Mouse (Mus musculus) forebrain, embryonic 12.5 days (tissue): Measurements from ENCODE around the gene Ghsr. TPM values are rescaled to one million over a fixed set of nuclear protein-coding genes. Genes with fewer than 3 reads are reported as not detected.

Source experiments
- ATAC-seq: fragments of 200-750 bp; cut with Nextera tagmentation; 2 replicates; pipeline ENCODE4 v1.8.0; 2017; ENCODE audit warnings: moderate TSS enrichment; ENCODE audit not compliant: low FRiP score
- H3K27ac ChIP-seq: fragments of 300-500 bp; sonication (generic); 2 replicates; pipeline ENCODE4 v1.5.1; 2016; ENCODE audit warnings: mild to moderate bottlenecking
- H3K27me3 ChIP-seq: fragments of 300-500 bp; sonication (generic); 2 replicates; pipeline ENCODE4 v1.6.1; 2016; ENCODE audit warnings: mild to moderate bottlenecking
- H3K36me3 ChIP-seq: fragments of 300-500 bp; sonication (generic); replicated peaks from 2 replicates; pipeline ENCODE4 v1.6.1; 2016; ENCODE audit warnings: mild to moderate bottlenecking
- H3K4me1 ChIP-seq: fragments of 300-500 bp; sonication (generic); 2 replicates; pipeline ENCODE4 v1.6.1; 2016
- H3K4me2 ChIP-seq: fragments of 300-500 bp; sonication (generic); 2 replicates; pipeline ENCODE4 v1.6.1; 2016; ENCODE audit warnings: mild to moderate bottlenecking, moderate library complexity
- H3K4me3 ChIP-seq: fragments of 300-500 bp; sonication (generic); replicated peaks from 2 replicates; pipeline ENCODE4 v1.5.1; 2016; ENCODE audit warnings: mild to moderate bottlenecking
- H3K9ac ChIP-seq: fragments of 300-500 bp; sonication (generic); 2 replicates; pipeline ENCODE4 v1.6.1; 2016; ENCODE audit warnings: mild to moderate bottlenecking
- H3K9me3 ChIP-seq: fragments of 300-500 bp; sonication (generic); 2 replicates; pipeline ENCODE4 v1.6.1; 2016
- WGBS: fragments of 180-500 bp; shearing (Covaris S2); methylation state at CpG from one replicate; pipeline ENCODE4 v1.1.7; 2016; 5-methylcytosine and 5-hydroxymethylcytosine counted together
- polyA plus RNA-seq: library from polyadenylated mRNA; unstranded; fragments of >200 nt; fragmentation: Nextera tagmentation; extraction: Ambion mirVana; gene quantifications from 2 replicates; pipeline ENCODE4 v1.2.1, GENCODE M21; 2016

Ghsr gene
- polyA plus RNA-seq, 1 experiment from 2014 or later: not detected

DNA sequence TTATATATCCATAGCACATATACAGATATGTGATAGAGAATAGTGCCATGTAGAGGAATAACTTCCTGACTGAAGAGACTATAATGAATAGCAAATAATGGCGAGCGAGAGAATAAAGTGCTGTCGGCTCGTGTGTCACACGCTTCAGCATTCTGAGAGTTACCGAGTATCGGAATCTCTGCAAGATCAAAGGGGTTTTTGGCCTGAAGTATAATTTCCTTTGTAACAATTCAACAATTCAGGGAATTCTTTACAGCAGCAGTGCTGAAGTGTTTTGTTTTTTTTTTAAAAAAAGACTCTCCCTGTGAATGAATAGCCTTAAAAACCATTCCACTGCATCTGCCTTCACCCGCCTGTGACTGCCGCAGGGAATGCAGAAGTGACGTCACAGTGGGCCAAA lies 45.6 kb downstream of the Ghsr start:
- no peaks in the 10 kb centered on the region for H3K4me1 ChIP-seq
- 82% methylated on average over 10 of the region's 10 CpGs for WGBS
- H3K36me3 ChIP-seq: 0 out of 2 replicates have a peak, but pooled peaks cover 9% of the 10 kb centered on the region
- no peak overlapping the region for H3K9ac ChIP-seq
- H3K27ac ChIP-seq: no peak overlapping the region
- H3K4me2 ChIP-seq: no peak overlapping the region
- no peak for ATAC-seq
- no peak overlapping the region for H3K4me3 ChIP-seq
- H3K9me3 ChIP-seq: no peaks in the 10 kb centered on the region
- no peaks in the 10 kb centered on the region for H3K27me3 ChIP-seq

DNA sequence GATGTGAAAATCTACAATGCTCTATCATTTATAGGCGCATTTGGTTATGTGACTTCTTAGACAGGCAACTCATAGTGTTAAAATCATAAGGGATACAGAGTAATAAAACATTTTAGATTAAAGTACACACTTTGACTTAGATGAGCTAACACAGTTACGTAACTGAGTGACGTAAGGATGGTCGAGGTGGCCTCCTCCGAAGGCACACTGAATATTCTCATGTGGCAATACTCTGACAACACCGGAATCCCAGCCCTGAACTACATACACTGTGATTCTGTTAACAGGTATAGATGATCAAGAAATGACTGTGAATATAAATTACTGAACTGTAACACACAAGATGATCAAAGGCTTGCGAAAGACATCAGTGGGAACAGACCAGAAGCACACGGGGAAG lies 47.5 kb downstream of the Ghsr start:
- no peak overlapping the region for H3K4me2 ChIP-seq
- H3K36me3 ChIP-seq: peaks cover 9% of the 10 kb centered on the region; the same call in 1 of the 2 replicates
- ATAC-seq: no peak
- H3K4me1 ChIP-seq: peaks cover 3% of the 10 kb centered on the region; the same call in 1 of the 2 replicates
- no peaks in the 10 kb centered on the region for H3K9me3 ChIP-seq
- no peak overlapping the region for H3K9ac ChIP-seq
- H3K27me3 ChIP-seq: no peaks in the 10 kb centered on the region
- no peak overlapping the region for H3K27ac ChIP-seq
- H3K4me3 ChIP-seq: no peak overlapping the region
- 96% methylated on average over 8 of the region's 8 CpGs for WGBS

GRCm38 (mm10) chr3:27421980-27422379 lies 50.8 kb downstream of the Ghsr start:
- Histone ChIP-seq H3K4me1 (peaks cover 3% of the 10 kb centered on the region; the same call in 1 of the 2 replicates), H3K4me2 (no peak overlapping the region), H3K9ac (no peak overlapping the region), H3K9me3 (no peaks in the 10 kb centered on the region), H3K36me3 (peaks cover 12% of the 10 kb centered on the region; the same call in 1 of the 2 replicates), H3K27ac (no peak overlapping the region), H3K4me3 (no peak overlapping the region), H3K27me3 (no peaks in the 10 kb centered on the region)
- no peak for ATAC-seq
- 69% methylated on average over 12 of the region's 12 CpGs for WGBS

DNA sequence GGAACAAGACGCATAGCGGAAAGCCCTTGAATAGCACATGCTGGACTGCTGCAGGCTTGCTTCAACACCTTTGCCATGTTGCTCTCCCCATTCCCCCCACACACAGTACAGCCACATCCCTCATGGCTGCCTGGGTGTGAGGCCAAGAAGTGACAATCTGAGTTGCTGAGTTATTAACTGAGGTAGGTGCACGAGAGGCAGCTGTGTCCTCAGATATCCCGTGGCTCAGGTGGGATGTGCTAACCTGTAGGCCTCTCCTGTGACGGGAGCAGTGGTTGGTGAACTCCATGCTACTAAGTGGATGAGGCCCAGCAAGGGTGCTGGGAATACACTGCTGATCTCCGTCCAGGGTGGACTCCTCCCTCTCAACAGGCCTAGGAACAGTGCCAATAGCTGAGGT lies 51.4 kb downstream of the Ghsr start:
- Histone ChIP-seq H3K4me2 (no peak overlapping the region), H3K27ac (no peak overlapping the region), H3K4me3 (no peak overlapping the region), H3K4me1 (peaks cover 3% of the 10 kb centered on the region; the same call in 1 of the 2 replicates), H3K27me3 (no peaks in the 10 kb centered on the region), H3K9me3 (no peaks in the 10 kb centered on the region), H3K36me3 (peaks cover 12% of the 10 kb centered on the region; the same call in 1 of the 2 replicates), H3K9ac (no peak overlapping the region)
- 94% methylated on average over 6 of the region's 6 CpGs for WGBS
- no peak for ATAC-seq

GRCm38 (mm10) chr3:27424049-27424667 lies 53.0 kb downstream of the Ghsr start:
- Histone ChIP-seq H3K4me3 (no peak overlapping the region), H3K27me3 (no peaks in the 10 kb centered on the region), H3K4me2 (no peak overlapping the region), H3K36me3 (peaks cover 11% of the 10 kb centered on the region), H3K27ac (no peak overlapping the region), H3K4me1 (peaks cover 3% of the 10 kb centered on the region; the same call in 1 of the 2 replicates), H3K9me3 (no peaks in the 10 kb centered on the region), H3K9ac (no peak overlapping the region)
- ATAC-seq: no peak
- WGBS: 92% methylated on average over 11 of the region's 11 CpGs

- no peak for ATAC-seq
- 92% methylated on average over 6 of the region's 6 CpGs for WGBS
- no peak overlapping the region for H3K4me3 ChIP-seq
- H3K36me3 ChIP-seq: peaks cover 7% of the 10 kb centered on the region
- H3K9me3 ChIP-seq: no peaks in the 10 kb centered on the region
- no peak overlapping the region for H3K4me2 ChIP-seq
- H3K9ac ChIP-seq: no peak overlapping the region
- H3K27ac ChIP-seq: no peak overlapping the region
- no peaks in the 10 kb centered on the region for H3K27me3 ChIP-seq
- no peaks in the 10 kb centered on the region for H3K4me1 ChIP-seq
These were observed 56.3 kb downstream of the Ghsr start for GRCm38 (mm10) chr3:27427406-27427805.

Other genes starting within 250 kb of the Ghsr start
- 99.1 and 108 TPM in 2 replicates for gene Ect2, start 217.5 kb upstream of the Ghsr start, polyA plus RNA-seq
- gene Nceh1, start 188.4 kb upstream of the Ghsr start, polyA plus RNA-seq: 4.1 and 4.4 TPM in 2 replicates
- gene Tnfsf10, start 54.3 kb upstream of the Ghsr start, polyA plus RNA-seq: not detected in 2 replicates